Mouse (Mus musculus) bone marrow macrophage, adult 2 months (primary cell): ENCODE results near the gene Trim56.

ENCODE experiments used
- CTCF ChIP-seq: IDR thresholded peaks from 2 replicates; pipeline ENCODE4 v1.5.1; 2012; ENCODE audit warnings: low read depth, mild to moderate bottlenecking, low read length, moderate library complexity
- POLR2A ChIP-seq: IDR thresholded peaks from 2 replicates; pipeline ENCODE4 v1.6.1; 2012; ENCODE audit warnings: mild to moderate bottlenecking, low read depth, low read length, borderline replicate concordance

DNA sequence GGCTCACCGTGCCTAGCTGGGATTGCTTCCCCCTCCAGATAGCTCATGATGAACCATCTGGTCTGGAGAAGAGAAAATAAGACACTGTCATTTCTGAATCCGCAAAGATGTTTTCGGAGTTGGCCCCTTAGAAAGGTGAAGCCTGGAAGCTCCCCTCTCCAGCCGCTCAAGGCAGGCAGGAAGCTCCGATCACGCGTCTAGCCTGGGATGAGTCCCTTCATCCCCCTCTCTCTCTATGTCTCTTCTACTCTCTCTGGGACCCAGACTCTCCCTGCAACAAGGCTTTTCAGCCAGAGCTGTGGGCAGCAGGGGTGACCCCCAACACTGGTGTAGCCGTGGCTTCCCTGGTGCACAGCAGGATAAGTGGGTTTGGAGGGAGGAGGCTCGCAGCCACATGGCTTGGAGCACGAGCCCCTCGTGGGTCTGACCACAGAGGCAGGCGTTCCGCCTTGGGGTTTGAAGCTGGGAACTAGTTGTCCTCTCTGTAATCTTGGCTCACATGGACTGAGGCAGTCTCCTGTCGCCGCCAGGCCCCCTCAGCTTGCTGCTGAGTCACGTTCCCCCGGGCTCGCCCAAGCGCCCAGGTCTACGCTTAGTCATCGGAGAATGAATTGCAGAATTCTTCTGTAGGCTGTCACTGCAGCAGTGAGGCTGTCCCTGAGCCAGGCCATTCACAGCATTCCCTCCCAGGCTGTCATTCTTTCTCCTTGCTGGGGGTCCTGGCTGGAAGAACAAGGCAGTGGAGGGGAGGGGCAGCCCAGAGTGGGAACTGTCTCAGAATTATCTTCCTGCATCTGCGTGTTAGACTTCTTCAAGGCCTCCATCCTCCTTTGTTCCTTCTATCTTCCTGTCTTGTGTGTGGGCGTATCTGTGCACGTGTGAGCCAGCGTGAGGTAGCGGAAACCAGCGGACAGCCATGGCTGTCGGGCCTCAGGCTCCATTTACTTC lies 13.2 kb downstream of the Trim56 start:
- TF ChIP-seq POLR2A (no peak), CTCF (no peak)
